Mouse (Mus musculus) neutrophil, adult 5-6 weeks (primary cell): ENCODE measurements around the gene D930020B18Rik. TPM values are rescaled to one million over a fixed set of nuclear protein-coding genes. Genes with fewer than 3 reads are reported as not detected.

Experiments used
- total RNA-seq: library from RNA; stranded (forward); fragments of 200-1000 nt; gene quantifications from 2 replicates; pipeline ENCODE4 v1.2.3, GENCODE M21; 2017

D930020B18Rik gene
- total RNA-seq, 1 experiment from 2014 or later: not detected

Other genes starting within 250 kb of the D930020B18Rik start
- 173 and 189 TPM in 2 replicates for gene Rassf3, start 165.2 kb upstream of the D930020B18Rik start, total RNA-seq
- 133 and 134 TPM in 2 replicates for gene Tbk1, start 54.8 kb upstream of the D930020B18Rik start, total RNA-seq
- gene Xpot, start 15.3 kb upstream of the D930020B18Rik start, total RNA-seq: 44.0 and 45.5 TPM in 2 replicates
- 6.8 and 7.5 TPM in 2 replicates for gene BC048403, start 98.3 kb downstream of the D930020B18Rik start, total RNA-seq